Mouse (Mus musculus) erythroblast, embryonic 14.5 days (primary cell): ENCODE results near the gene Fzd4.

Experiments
- GATA1 ChIP-seq: IDR thresholded peaks from 2 replicates; pipeline ENCODE4 v1.6.1; 2012; ENCODE audit warnings: low read length, inconsistent platforms, mixed read lengths
- TAL1 ChIP-seq: IDR thresholded peaks from 3 replicates; pipeline ENCODE4 v1.6.1; 2012; ENCODE audit warnings: low read length, inconsistent platforms, mixed read lengths

- TF ChIP-seq TAL1, result no peak
- no peak for TF ChIP-seq GATA1
Measured at GRCm38 (mm10) chr7:89391281-89391680, 12.9 kb upstream of the Fzd4 start.
